Mouse (Mus musculus) spleen, postnatal 14 days (tissue): ENCODE data around the gene Caap1.

ENCODE experiments used
- DNase-seq, 2 experiments: peaks; one replicate each; pipeline ENCODE4 v3.0.0; 2021 to 2022; ENCODE audit warnings: low spot score in 2 of 2

Caap1 gene

GRCm38 (mm10) chr4:94556265-94557054 is at the start of gene Caap1, which contains the start of gene Gm10306:
TSS of gene Caap1 (minus strand) at chr4:94556796.
TSS of gene Gm10306 (plus strand) at chr4:94556546.
- peak; percentile 85 to 95 for DNase-seq

- DNase-seq = no peak
Measured at GRCm38 (mm10) chr4:94605591-94605990, 49.0 kb upstream of the Caap1 start.

GRCm38 (mm10) chr4:94604452-94605019 is 47.9 kb upstream of the Caap1 start:
- DNase-seq = no peak

GRCm38 (mm10) chr4:94603031-94603629 is 46.5 kb upstream of the Caap1 start, which contains the start of gene Plaa:
TSS of gene Plaa (minus strand) at chr4:94603244.
- DNase-seq = peak; percentile 72 to 80

- no peak for DNase-seq
Measured at GRCm38 (mm10) chr4:94602496-94603030, 46.0 kb upstream of the Caap1 start.

- DNase-seq = peak in 1 of 2 experiments; percentile 5
Measured at GRCm38 (mm10) chr4:94601395-94601794, 44.8 kb upstream of the Caap1 start.

GRCm38 (mm10) chr4:94592709-94593108 is 36.1 kb upstream of the Caap1 start:
- no peak for DNase-seq

GRCm38 (mm10) chr4:94591765-94592381 is 35.3 kb upstream of the Caap1 start:
- no peak for DNase-seq

GRCm38 (mm10) chr4:94572677-94573076 is 16.1 kb upstream of the Caap1 start:
- DNase-seq = no peak

- no peak for DNase-seq
Measured at GRCm38 (mm10) chr4:94564297-94564696, 7.7 kb upstream of the Caap1 start.

GRCm38 (mm10) chr4:94561954-94562648 is 5.5 kb upstream of the Caap1 start:
- DNase-seq = no peak

GRCm38 (mm10) chr4:94560316-94560715 is 3.7 kb upstream of the Caap1 start:
- no peak for DNase-seq

- no peak for DNase-seq
Measured at GRCm38 (mm10) chr4:94559266-94559665, 2.7 kb upstream of the Caap1 start.

GRCm38 (mm10) chr4:94557145-94557544 is 549 bp upstream of the Caap1 start:
- no peak for DNase-seq

GRCm38 (mm10) chr4:94554955-94555494 is 1.6 kb downstream of the Caap1 start:
- DNase-seq = no peak

GRCm38 (mm10) chr4:94544321-94544720 is 12.3 kb downstream of the Caap1 start:
- no peak for DNase-seq

- no peak for DNase-seq
Measured at GRCm38 (mm10) chr4:94543041-94543440, 13.6 kb downstream of the Caap1 start.

GRCm38 (mm10) chr4:94533205-94533604 is 23.4 kb downstream of the Caap1 start:
- no peak for DNase-seq

GRCm38 (mm10) chr4:94529448-94529847 is 27.1 kb downstream of the Caap1 start:
- no peak for DNase-seq

- DNase-seq = no peak
Measured at GRCm38 (mm10) chr4:94523321-94523720, 33.3 kb downstream of the Caap1 start.

- peak in 1 of 2 experiments; percentile 7 for DNase-seq
Measured at GRCm38 (mm10) chr4:94517631-94518030, 39.0 kb downstream of the Caap1 start.
